Mouse (Mus musculus): ENCODE measurements around the gene Gm11214. TPM values are rescaled to one million over a fixed set of nuclear protein-coding genes. Genes with fewer than 3 reads are reported as not detected.

Gm11214 gene
- total RNA-seq (2023) = not detected in 4 replicates

DNA sequence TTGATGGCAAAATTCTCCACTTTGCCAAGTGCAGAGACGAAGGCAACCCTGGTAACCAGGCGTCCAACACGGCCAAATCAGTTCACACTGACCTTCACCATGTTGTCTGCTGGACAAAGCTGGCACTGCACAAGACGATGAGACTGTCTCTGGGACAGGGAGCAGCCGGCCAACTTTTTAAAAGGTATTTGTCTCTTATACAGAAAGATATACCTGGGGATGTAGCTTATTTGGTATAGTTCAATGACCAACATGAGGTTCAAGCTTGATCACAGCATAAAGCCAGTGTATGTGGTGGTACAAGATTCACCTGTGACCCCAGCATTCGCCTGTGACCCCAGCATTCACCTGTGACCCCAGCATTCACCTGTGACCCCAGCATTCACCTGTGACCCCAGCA lies at the start of gene Gm11214:
Gene Gm11214 (minus strand): TSS at position 101 of the 400 bp plus-strand sequence.

GRCm38 (mm10) chr4:63622378-63622835 lies 40.8 kb downstream of the Gm11214 start, which contains the start of gene Tex48:
Gene Tex48, minus strand, starts transcription at chr4:63622428.

Other genes starting within 250 kb of the Gm11214 start
- gene Whrn, start 167.4 kb downstream of the Gm11214 start, total RNA-seq (2023) = 67.4 to 82.1 TPM (median 77.3 TPM) in 4 replicates
- gene Atp6v1g1, start 118.6 kb downstream of the Gm11214 start, total RNA-seq (2023) = 69.4 to 76.9 TPM (median 71.3 TPM) in 4 replicates
- gene Tmem268, start 104.6 kb downstream of the Gm11214 start, total RNA-seq (2023) = 18.1 to 26.2 TPM (median 19.2 TPM) in 4 replicates
- not detected in 4 replicates for gene Gm11213, start 58.1 kb downstream of the Gm11214 start, total RNA-seq (2023)
- not detected in 4 replicates for gene Tex48, start 41.0 kb downstream of the Gm11214 start, total RNA-seq (2023)
- gene Tnfsf15, start 81.7 kb upstream of the Gm11214 start, total RNA-seq (2023) = 0.21 TPM in 1 of 4 replicates, not detected in the others
- gene Tnfsf8, start 198.0 kb upstream of the Gm11214 start, total RNA-seq (2023) = 0.13 to 0.24 TPM (median 0.20 TPM) in 3 of 4 replicates, not detected in the other

Data from B cell, adult 62 days (primary cell).